Mouse (Mus musculus) heart, postnatal 0 days (tissue): Measurements from ENCODE around the gene Esm1.

Experiments used
- CTCF ChIP-seq: IDR thresholded peaks from 2 replicates; pipeline ENCODE4 v1.5.1; 2016; ENCODE audit warnings: antibody characterized with exemption, control low read depth, low read depth
- EP300 ChIP-seq: IDR thresholded peaks from 2 replicates; pipeline ENCODE4 v1.6.1; 2016; ENCODE audit warnings: antibody characterized with exemption, low read depth

- TF ChIP-seq EP300 (no peak), CTCF (no peak)
Observed at GRCm38 (mm10) chr13:113205346-113205745, 4.1 kb upstream of the Esm1 start.
